Mouse (Mus musculus) bone marrow, adult 2 months (tissue): ENCODE data around the gene Rbl2.

Experiments
- CTCF ChIP-seq: fragments of 200-500 bp; IDR thresholded peaks from 2 replicates; pipeline ENCODE4 v1.5.1; 2011; ENCODE audit warnings: low read length, control low read depth; ENCODE audit not compliant: control insufficient read depth, insufficient read depth
- POLR2A ChIP-seq: fragments of 200-500 bp; IDR thresholded peaks from 2 replicates; pipeline ENCODE4 v1.6.1; 2011; ENCODE audit warnings: low read depth, mild to moderate bottlenecking, control low read depth, low read length, borderline replicate concordance; ENCODE audit not compliant: control insufficient read depth

DNA sequence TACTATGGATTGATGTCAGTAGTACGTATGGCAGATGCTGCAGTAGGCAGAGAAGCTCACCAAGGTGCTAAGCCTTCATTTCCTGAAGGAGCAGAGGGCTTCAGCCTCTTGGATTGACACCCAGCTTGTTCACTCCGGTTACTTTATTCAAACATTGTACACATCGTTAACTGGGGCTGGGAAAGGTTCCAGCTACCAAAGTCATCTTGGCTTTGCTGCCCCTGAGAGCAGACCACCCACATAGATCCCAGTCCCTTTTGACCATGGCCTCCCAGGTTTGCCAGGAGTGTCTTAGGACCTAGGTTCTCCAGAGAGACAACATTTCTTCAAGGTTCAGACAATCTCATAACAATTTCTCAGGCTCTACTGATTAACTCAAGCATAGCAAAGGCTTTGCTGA lies 13.0 kb upstream of the Rbl2 start:
- TF ChIP-seq POLR2A: no peak
- TF ChIP-seq CTCF: no peak
